In genomic region chr2:145417738-145418137, GRCm38 (mm10) we compare ENCODE assay signal across 24 mouse cellular contexts.
DNase-seq lines count a peak whose midpoint lies in the region; ATAC-seq lines count a peak whose summit lies in the region.
"Had no signal": no experiment of that assay in that cellular context is flagged by ENCODE, and none has a peak within 500 bp of the region (broad histone marks: within the 10 kb centered on the region; RNA-seq: fewer than 3 reads in every experiment).

No protein-coding gene starts in this region.

- intact Hi-C loops in left cerebral cortex, postnatal 4 days (cut with DNase I): no loop called here

- ATAC-seq in frontal cortex, adult (ENCODE audit: low TSS enrichment): peak; percentile 73
- ATAC-seq: CD4-positive, CD25-positive, alpha-beta regulatory T cell, adult 4 months; forebrain, embryonic 14.5 days; hindbrain, postnatal 0 days; inflammation-experienced regulatory T-cells, adult 6 months had no signal

- no peak for DNase-seq in frontal cortex, postnatal 10 days (ENCODE audit: low spot score in 2 of 2)
- peak; percentile 4 for DNase-seq in left cerebral cortex, adult 11 months (ENCODE audit: low spot score)
- DNase-seq in left cerebral cortex, postnatal 4 days: no peak
- DNase-seq in right cerebral cortex, postnatal 14 days: peak; percentile 10
- no peak for DNase-seq in right cerebral cortex, adult 18-20 months
- DNase-seq in telencephalon, adult 2 months (ENCODE audit: low read depth, low spot score): peak; percentile 52
- no peak for DNase-seq in liver
- DNase-seq: adrenal gland, adult 2 months; adrenal gland, postnatal 14 days; cerebellum, adult 11-12 months; cerebellum, adult 8-10 months; cerebellum, postnatal 10 days; cerebellum, postnatal 36 days; embryo, embryonic 11 days; gastrocnemius, adult 2 months; gastrocnemius, postnatal 14 days; heart, adult 18-20 months; heart, postnatal 10 days; heart, postnatal 4 days had no signal

Comparison
In these comparisons a context has a peak if more than half of its experiments do, and no peak if none do; other contexts are left out.
1. DNase-seq: peak in left cerebral cortex, adult 11 months (single experiment), right cerebral cortex, postnatal 14 days (single experiment) and telencephalon, adult 2 months (single experiment); none in frontal cortex, postnatal 10 days (0 of 2), left cerebral cortex, postnatal 4 days (single experiment), right cerebral cortex, adult 18-20 months (single experiment) and liver (single experiment).